ENCODE assay signal across 9 mouse cellular contexts in genomic region chr10:14391025-14391639, GRCm38 (mm10).
DNase-seq lines count a peak whose midpoint lies in the region; ATAC-seq and TF ChIP-seq lines count a peak whose summit lies in the region.
"Had no signal": no experiment of that assay in that cellular context is flagged by ENCODE, and none has a peak within 500 bp of the region (broad histone marks: within the 10 kb centered on the region; RNA-seq: fewer than 3 reads in every experiment).

No protein-coding gene starts in this region.

- H3K27ac ChIP-seq in embryonic facial prominence, embryonic 14.5 days (replicated peaks; ENCODE audit: low read depth, low read length): no peak overlapping the region
- no peak overlapping the region for H3K27ac ChIP-seq in heart, postnatal 0 days (ENCODE audit: low read depth)
- no peak overlapping the region for H3K27ac ChIP-seq in lung, embryonic 14.5 days (ENCODE audit: low read depth)
- H3K27ac ChIP-seq: limb, embryonic 15.5 days had no signal

- no peak overlapping the region for H3K4me3 ChIP-seq in embryonic facial prominence, embryonic 14.5 days (ENCODE audit: low read depth, low read length)
- H3K4me3 ChIP-seq in heart, postnatal 0 days (ENCODE audit: low read depth, low read length): no peak overlapping the region
- no peak overlapping the region for H3K4me3 ChIP-seq in lung, embryonic 14.5 days (ENCODE audit: low read depth, low read length)
- H3K4me3 ChIP-seq: limb, embryonic 15.5 days had no signal

- H3K9me3 ChIP-seq in embryonic facial prominence, embryonic 14.5 days (ENCODE audit: control insufficient read depth, low read length): no peaks in the 10 kb centered on the region
- no peaks in the 10 kb centered on the region for H3K9me3 ChIP-seq in heart, postnatal 0 days (replicated peaks; ENCODE audit: control insufficient read depth, low read length)
- no peaks in the 10 kb centered on the region for H3K9me3 ChIP-seq in lung, embryonic 14.5 days (ENCODE audit: low read depth, low read length)
- H3K9me3 ChIP-seq: limb, embryonic 15.5 days had no signal

- no peak for TF ChIP-seq EP300 in heart, postnatal 0 days (IDR thresholded peaks at IDR 0.05; ENCODE audit: low read depth)

- no peaks in the 10 kb centered on the region for H3K4me1 ChIP-seq in embryonic facial prominence, embryonic 14.5 days (ENCODE audit: control insufficient read depth, insufficient read depth, low read length)
- H3K4me1 ChIP-seq in heart, postnatal 0 days (ENCODE audit: control insufficient read depth, insufficient read depth): no peaks in the 10 kb centered on the region
- no peaks in the 10 kb centered on the region for H3K4me1 ChIP-seq in lung, embryonic 14.5 days (ENCODE audit: insufficient read depth)
- H3K4me1 ChIP-seq: limb, embryonic 15.5 days had no signal

- TF ChIP-seq CTCF in heart, postnatal 0 days (IDR thresholded peaks at IDR 0.05; ENCODE audit: low read depth): peak; percentile 75
- TF ChIP-seq CTCF in lung, embryonic 14.5 days (IDR thresholded peaks at IDR 0.05; ENCODE audit: low read depth): peak; percentile 65

- DNase-seq in CD8-positive naive resting alpha-beta T cell, adult 2 months (ENCODE audit: low read depth in 2 of 2, low spot score in 2 of 2): peak; percentile 54 to 74
- DNase-seq in adrenal gland, postnatal 36 days: peak; percentile 40 to 56
- peak; percentile 84 for DNase-seq in embryonic facial prominence, embryonic 14.5 days (ENCODE audit: low spot score)
- peak; percentile 62 for DNase-seq in heart, postnatal 0 days (ENCODE audit: low spot score)
- DNase-seq in kidney, postnatal 25 days: peak; percentile 50 to 82
- peak; percentile 90 for DNase-seq in lung, embryonic 14.5 days
- DNase-seq in ovary, postnatal 36 days (ENCODE audit: low spot score): peak; percentile 34
- DNase-seq in thymus, postnatal 25 days: peak; percentile 72

- ATAC-seq in embryonic facial prominence, embryonic 14.5 days (ENCODE audit: low read depth): peak; percentile 92
- peak; percentile 71 for ATAC-seq in heart, postnatal 0 days (ENCODE audit: insufficient read depth, low read depth)
- peak; percentile 86 for ATAC-seq in lung, embryonic 14.5 days (ENCODE audit: insufficient read depth)

- no peaks in the 10 kb centered on the region for H3K36me3 ChIP-seq in embryonic facial prominence, embryonic 14.5 days (ENCODE audit: control insufficient read depth, insufficient read depth, low read length)
- H3K36me3 ChIP-seq in heart, postnatal 0 days (replicated peaks; ENCODE audit: control insufficient read depth, insufficient read depth, low read length): no peaks in the 10 kb centered on the region
- H3K36me3 ChIP-seq in lung, embryonic 14.5 days (ENCODE audit: insufficient read depth): no peaks in the 10 kb centered on the region
- H3K36me3 ChIP-seq: limb, embryonic 15.5 days had no signal

- no peak overlapping the region for H3K9ac ChIP-seq in embryonic facial prominence, embryonic 14.5 days (ENCODE audit: low read depth, low read length)
- no peak overlapping the region for H3K9ac ChIP-seq in heart, postnatal 0 days (replicated peaks; ENCODE audit: low read depth, low read length)
- H3K9ac ChIP-seq in lung, embryonic 14.5 days: no peak overlapping the region
- H3K9ac ChIP-seq: limb, embryonic 15.5 days had no signal

- WGBS in embryonic facial prominence, embryonic 14.5 days: 9% methylated on average over 11 of the region's 11 CpGs
- WGBS in heart, postnatal 0 days: 10% methylated on average over 11 of the region's 11 CpGs
- 10% methylated on average over 11 of the region's 11 CpGs for WGBS in lung, embryonic 14.5 days

- H3K27me3 ChIP-seq in embryonic facial prominence, embryonic 14.5 days (replicated peaks; ENCODE audit: control insufficient read depth, insufficient read depth, low read length): no peaks in the 10 kb centered on the region
- no peaks in the 10 kb centered on the region for H3K27me3 ChIP-seq in heart, postnatal 0 days (ENCODE audit: control insufficient read depth, insufficient read depth, low read length)
- H3K27me3 ChIP-seq in lung, embryonic 14.5 days (ENCODE audit: insufficient read depth, low read length): no peaks in the 10 kb centered on the region
- H3K27me3 ChIP-seq: limb, embryonic 15.5 days had no signal

- H3K4me2 ChIP-seq in embryonic facial prominence, embryonic 14.5 days (ENCODE audit: low read depth, low read length): no peak overlapping the region
- no peak overlapping the region for H3K4me2 ChIP-seq in heart, postnatal 0 days (ENCODE audit: low read depth, low read length)
- no peak overlapping the region for H3K4me2 ChIP-seq in lung, embryonic 14.5 days
- H3K4me2 ChIP-seq: limb, embryonic 15.5 days had no signal

Comparison
In these comparisons a context has a peak if more than half of its experiments do, and no peak if none do; other contexts are left out.
1. DNase-seq: peak in every context shown above with its lines; median percentile 90 in lung, embryonic 14.5 days; 84 in embryonic facial prominence, embryonic 14.5 days; 72 in thymus, postnatal 25 days; 66 in kidney, postnatal 25 days; 64 in CD8-positive naive resting alpha-beta T cell, adult 2 months; 62 in heart, postnatal 0 days; 48 in adrenal gland, postnatal 36 days; 34 in ovary, postnatal 36 days.